Mouse (Mus musculus) B cell, adult 67 days (primary cell): Measurements from ENCODE around the gene Sv2b. TPM values are rescaled to one million over a fixed set of nuclear protein-coding genes. Genes with fewer than 3 reads are reported as not detected.

Source experiments
- total RNA-seq, 2 experiments: library from RNA; stranded (reverse); gene quantifications; 4 replicates each; pipeline ENCODE4 v1.2.4; 2023

Gene Sv2b
- total RNA-seq, result under 1 TPM; 0.27 to 0.32 TPM

DNA sequence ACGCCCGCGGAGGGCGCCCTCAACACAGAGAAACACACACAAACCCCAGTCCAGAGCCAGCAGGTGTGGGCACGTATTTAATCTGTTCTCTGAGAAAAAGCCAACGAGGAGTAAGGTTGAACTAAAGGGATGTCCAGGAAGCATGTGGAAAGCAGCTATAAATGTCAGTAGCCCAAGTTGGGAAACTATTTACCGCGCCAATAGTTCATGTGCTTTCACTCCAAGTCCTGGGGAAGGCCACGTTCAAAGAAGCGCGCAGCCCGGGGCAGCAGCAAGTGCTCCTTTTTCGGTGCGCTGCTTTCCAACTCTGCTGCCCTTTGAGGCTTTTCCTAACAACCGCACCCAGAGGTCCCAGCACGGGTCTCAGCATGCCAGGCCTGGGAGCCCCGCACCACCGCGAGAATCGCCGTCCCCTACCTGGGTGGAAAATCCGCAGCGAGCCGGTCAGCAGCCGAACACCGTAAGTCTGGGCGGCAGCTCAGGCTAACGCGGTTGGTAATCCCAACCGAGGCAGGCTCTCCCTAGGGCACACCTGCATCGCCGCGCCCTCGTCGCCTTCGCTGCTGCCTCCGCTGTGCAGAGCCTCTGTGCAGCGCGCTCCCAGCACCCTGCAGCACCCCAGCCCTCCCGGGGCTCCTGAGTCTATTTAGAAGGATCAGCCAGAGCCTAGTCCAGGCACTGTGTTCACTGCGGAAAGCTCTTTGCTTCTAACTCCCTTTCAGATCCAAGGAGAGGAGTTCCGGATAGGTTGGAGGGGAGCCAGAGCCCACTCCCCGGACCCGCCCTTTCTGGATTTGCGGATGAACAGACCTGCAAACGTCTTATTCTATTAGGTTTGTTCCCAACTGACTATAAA, at the start of gene Sv2b:
Gene Sv2b, minus strand, starts transcription at position 806 of the 856 bp plus-strand sequence.

Other genes starting within 250 kb of the Sv2b start
- gene Akap13, start 146.3 kb upstream of the Sv2b start, total RNA-seq, result 100 to 1,000 TPM; 352 to 382 TPM